Mouse (Mus musculus) limb, embryonic 12.5 days (tissue): ENCODE measurements at regions not wholly inside any gene's neighbourhood (a gene's known extent, or its start where the extent isn't known, plus 50 kb on each side); places are given as distances from the start of the nearest gene placed in this dataset.

ENCODE experiments used
- ATAC-seq: fragments of 200-750 bp; cut with Nextera tagmentation; 2 replicates; pipeline ENCODE4 v1.8.0; 2017; ENCODE audit warnings: low read depth, moderate TSS enrichment; ENCODE audit not compliant: insufficient number of reproducible peaks, insufficient read depth, low FRiP score, low TSS enrichment
- H3K27ac ChIP-seq: fragments of 300-500 bp; sonication (generic); 2 replicates; pipeline ENCODE4 v1.5.1; 2016; ENCODE audit warnings: mild to moderate bottlenecking, moderate library complexity
- H3K27me3 ChIP-seq: fragments of 300-500 bp; sonication (generic); 2 replicates; pipeline ENCODE4 v1.6.1; 2016; ENCODE audit warnings: mild to moderate bottlenecking, moderate library complexity
- H3K36me3 ChIP-seq: fragments of 300-500 bp; sonication (generic); 2 replicates; pipeline ENCODE4 v1.6.1; 2016; ENCODE audit warnings: mild to moderate bottlenecking, moderate library complexity
- H3K4me1 ChIP-seq: fragments of 300-500 bp; sonication (generic); replicated peaks from 2 replicates; pipeline ENCODE4 v1.6.1; 2016
- H3K4me2 ChIP-seq: fragments of 300-500 bp; sonication (generic); 2 replicates; pipeline ENCODE4 v1.6.1; 2016; ENCODE audit warnings: mild to moderate bottlenecking, moderate library complexity
- H3K4me3 ChIP-seq: fragments of 300-500 bp; sonication (generic); replicated peaks from 2 replicates; pipeline ENCODE4 v1.5.1; 2016; ENCODE audit warnings: mild to moderate bottlenecking
- H3K9ac ChIP-seq: fragments of 300-500 bp; sonication (generic); replicated peaks from 2 replicates; pipeline ENCODE4 v1.6.1; 2016; ENCODE audit warnings: mild to moderate bottlenecking, moderate library complexity
- H3K9me3 ChIP-seq: fragments of 300-500 bp; sonication (generic); 2 replicates; pipeline ENCODE4 v1.6.1; 2016; ENCODE audit warnings: mild to moderate bottlenecking, moderate library complexity
- WGBS: fragments of 180-500 bp; shearing (Covaris S2); methylation state at CpG from one replicate; pipeline ENCODE4 v1.1.7; 2016; 5-methylcytosine and 5-hydroxymethylcytosine counted together

- H3K27ac ChIP-seq = no peak overlapping the region
- H3K4me2 ChIP-seq = no peak overlapping the region
- no peak for ATAC-seq
- H3K9ac ChIP-seq = no peak overlapping the region
- H3K4me3 ChIP-seq = no peak overlapping the region
- H3K27me3 ChIP-seq = no peaks in the 10 kb centered on the region
- WGBS = 95% methylated on average over 6 of the region's 6 CpGs
- H3K36me3 ChIP-seq = no peaks in the 10 kb centered on the region
- H3K9me3 ChIP-seq = no peaks in the 10 kb centered on the region
- no peaks in the 10 kb centered on the region for H3K4me1 ChIP-seq
These were observed 208.4 kb upstream of the Fam241a start for GRCm38 (mm10) chr3:128104516-128104915.

GRCm38 (mm10) chr3:128093046-128093445, 196.9 kb upstream of the Fam241a start:
- no peaks in the 10 kb centered on the region for H3K27me3 ChIP-seq
- H3K36me3 ChIP-seq = no peaks in the 10 kb centered on the region
- H3K9me3 ChIP-seq = no peaks in the 10 kb centered on the region
- H3K4me1 ChIP-seq = no peaks in the 10 kb centered on the region
- H3K4me3 ChIP-seq = no peak overlapping the region
- no peak overlapping the region for H3K27ac ChIP-seq
- no peak overlapping the region for H3K9ac ChIP-seq
- ATAC-seq = no peak
- no peak overlapping the region for H3K4me2 ChIP-seq

GRCm38 (mm10) chr3:128088207-128088606, 192.1 kb upstream of the Fam241a start:
- WGBS = 53% methylated on average over 4 of the region's 4 CpGs
- no peaks in the 10 kb centered on the region for H3K9me3 ChIP-seq
- H3K4me3 ChIP-seq = no peak overlapping the region
- no peaks in the 10 kb centered on the region for H3K36me3 ChIP-seq
- H3K27ac ChIP-seq = no peak overlapping the region
- no peaks in the 10 kb centered on the region; the same call in 1 of the 2 replicates for H3K27me3 ChIP-seq
- no peak overlapping the region for H3K9ac ChIP-seq
- no peak overlapping the region for H3K4me2 ChIP-seq
- ATAC-seq = peak; percentile 73; the same call in 1 of the 2 replicates
- H3K4me1 ChIP-seq = no peaks in the 10 kb centered on the region

DNA sequence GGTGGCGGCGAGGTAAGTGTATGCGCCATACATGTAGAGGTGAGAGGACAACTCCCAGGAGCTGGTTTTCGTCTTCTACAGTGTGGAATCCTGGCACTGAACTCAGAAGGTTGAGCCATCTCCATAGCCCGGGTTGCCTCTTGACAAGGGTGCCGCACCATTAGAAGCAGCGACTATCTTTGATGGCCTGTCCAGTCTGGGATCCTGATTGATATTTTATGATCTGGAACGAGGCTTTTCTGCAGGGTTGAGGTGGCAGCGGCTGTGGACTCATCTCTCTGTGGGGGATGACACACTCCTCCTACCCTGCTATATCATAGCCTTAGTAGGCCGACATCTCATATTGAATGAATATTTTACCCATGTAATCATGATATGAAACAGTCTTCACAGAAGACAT, 191.0 kb upstream of the Fam241a start:
- Histone ChIP-seq H3K4me2 (no peak overlapping the region), H3K4me1 (no peaks in the 10 kb centered on the region), H3K36me3 (no peaks in the 10 kb centered on the region), H3K9ac (no peak overlapping the region), H3K4me3 (no peak overlapping the region), H3K27me3 (no peaks in the 10 kb centered on the region; the same call in 1 of the 2 replicates), H3K27ac (no peak overlapping the region), H3K9me3 (no peaks in the 10 kb centered on the region)
- WGBS = 76% methylated on average over 10 of the region's 10 CpGs
- ATAC-seq = no peak

- 87% methylated on average over 6 of the region's 6 CpGs for WGBS
- no peak overlapping the region for H3K27ac ChIP-seq
- no peak overlapping the region for H3K9ac ChIP-seq
- ATAC-seq = no peak
- no peak overlapping the region for H3K4me2 ChIP-seq
- no peaks in the 10 kb centered on the region for H3K36me3 ChIP-seq
- no peak overlapping the region for H3K4me3 ChIP-seq
- H3K9me3 ChIP-seq = no peaks in the 10 kb centered on the region
- no peaks in the 10 kb centered on the region; the same call in 1 of the 2 replicates for H3K27me3 ChIP-seq
- H3K4me1 ChIP-seq = no peaks in the 10 kb centered on the region
These were observed 186.3 kb upstream of the Fam241a start for GRCm38 (mm10) chr3:128082463-128082862.

- Histone ChIP-seq H3K27me3 (no peaks in the 10 kb centered on the region), H3K4me3 (no peak overlapping the region), H3K9me3 (no peaks in the 10 kb centered on the region), H3K4me1 (no peaks in the 10 kb centered on the region), H3K36me3 (no peaks in the 10 kb centered on the region), H3K4me2 (no peak overlapping the region), H3K9ac (no peak overlapping the region), H3K27ac (no peak overlapping the region)
- 63% methylated on average over 1 of the region's 1 CpGs for WGBS
- ATAC-seq = no peak
These were observed 185.3 kb upstream of the Fam241a start for GRCm38 (mm10) chr3:128081430-128081829.

- 83% methylated on average over 4 of the region's 4 CpGs for WGBS
- Histone ChIP-seq H3K9me3 (no peaks in the 10 kb centered on the region), H3K36me3 (no peaks in the 10 kb centered on the region), H3K9ac (no peak overlapping the region), H3K4me1 (no peaks in the 10 kb centered on the region), H3K4me2 (no peak overlapping the region), H3K4me3 (no peak overlapping the region), H3K27ac (no peak overlapping the region), H3K27me3 (no peaks in the 10 kb centered on the region)
- no peak for ATAC-seq
These were observed 171.7 kb upstream of the Fam241a start for GRCm38 (mm10) chr3:128067861-128068260.

DNA sequence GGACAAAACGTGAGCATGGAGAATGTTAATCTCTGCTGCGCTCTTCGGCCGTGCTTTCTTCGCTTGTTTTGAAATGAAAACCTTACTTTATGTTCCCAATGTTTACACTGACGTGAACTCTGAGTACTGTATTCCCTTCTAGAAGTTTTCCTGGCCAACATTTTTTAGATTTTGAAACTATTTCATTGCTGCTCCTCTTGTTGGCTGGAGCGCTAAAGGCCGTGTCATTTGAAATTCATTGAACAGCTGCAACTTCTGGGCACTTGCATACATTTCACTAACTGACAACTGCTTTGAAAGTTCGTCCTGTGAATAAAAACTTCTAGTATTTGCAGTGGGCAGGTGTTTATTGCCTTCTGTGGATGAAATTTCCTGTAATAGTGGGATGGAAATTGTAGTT, 157.9 kb upstream of the Fam241a start:
- Histone ChIP-seq H3K4me3 (no peak overlapping the region), H3K4me2 (no peak overlapping the region), H3K9ac (no peak overlapping the region), H3K27ac (no peak overlapping the region), H3K9me3 (no peaks in the 10 kb centered on the region), H3K36me3 (no peaks in the 10 kb centered on the region), H3K4me1 (no peaks in the 10 kb centered on the region), H3K27me3 (no peaks in the 10 kb centered on the region)
- 76% methylated on average over 9 of the region's 9 CpGs for WGBS
- ATAC-seq = no peak

DNA sequence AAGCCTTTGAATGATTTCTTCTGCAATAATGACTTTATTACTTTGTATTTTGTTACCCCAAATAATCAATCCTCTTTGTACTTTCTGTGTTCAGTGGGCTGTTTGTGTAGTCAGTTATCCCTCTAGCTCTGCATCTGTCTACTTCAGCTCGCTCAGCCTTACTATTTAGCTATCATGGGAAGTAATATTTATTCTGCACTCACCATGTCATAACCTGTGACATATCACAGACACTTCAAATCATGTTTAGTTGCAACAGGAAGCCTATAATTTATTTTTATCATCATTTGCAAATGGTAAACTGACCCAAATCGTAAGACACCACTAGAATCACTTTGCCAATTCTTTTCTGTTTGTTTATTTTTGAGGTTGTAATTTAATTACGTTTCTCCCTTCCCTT, 147.6 kb upstream of the Fam241a start:
- 79% methylated on average over 3 of the region's 3 CpGs for WGBS
- no peaks in the 10 kb centered on the region for H3K36me3 ChIP-seq
- peaks cover 12% of the 10 kb centered on the region for H3K4me1 ChIP-seq
- no peak overlapping the region for H3K9ac ChIP-seq
- H3K4me2 ChIP-seq = no peak overlapping the region
- H3K27ac ChIP-seq = no peak overlapping the region
- H3K27me3 ChIP-seq = no peaks in the 10 kb centered on the region
- no peak overlapping the region for H3K4me3 ChIP-seq
- H3K9me3 ChIP-seq = no peaks in the 10 kb centered on the region
- ATAC-seq = no peak

GRCm38 (mm10) chr3:128040407-128041115, 144.4 kb upstream of the Fam241a start:
- Histone ChIP-seq H3K27me3 (no peaks in the 10 kb centered on the region), H3K4me2 (no peak overlapping the region), H3K27ac (peak overlapping the region; percentile 29; the same call in 1 of the 2 replicates), H3K4me1 (peaks cover 13% of the 10 kb centered on the region), H3K4me3 (no peak overlapping the region), H3K9me3 (no peaks in the 10 kb centered on the region), H3K36me3 (no peaks in the 10 kb centered on the region), H3K9ac (no peak overlapping the region)
- 53% methylated on average over 12 of the region's 12 CpGs for WGBS
- 0 out of 2 replicates have a peak, but pooled peaks have one; percentile 48 for ATAC-seq

DNA sequence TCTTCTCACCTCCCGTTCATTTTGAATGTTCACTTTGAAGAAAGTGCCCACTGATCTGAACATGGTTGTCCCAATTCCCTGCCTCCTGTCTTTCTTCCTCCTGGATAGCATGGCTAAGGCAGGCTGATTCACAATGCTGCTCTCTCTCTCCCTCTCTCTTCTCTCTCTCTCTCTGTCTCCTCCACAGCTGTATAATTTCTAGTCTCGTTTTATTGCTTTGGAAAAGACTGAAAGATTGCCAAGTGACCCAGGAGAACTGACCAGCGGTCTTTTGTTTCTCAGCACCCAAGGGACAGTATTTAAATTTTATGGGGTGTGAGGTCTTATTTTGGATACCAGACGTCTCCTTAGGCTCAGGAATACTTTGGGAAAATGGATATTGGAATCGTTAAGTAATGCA, 143.1 kb upstream of the Fam241a start:
- no peak overlapping the region for H3K4me3 ChIP-seq
- H3K36me3 ChIP-seq = no peaks in the 10 kb centered on the region
- no peak overlapping the region for H3K4me2 ChIP-seq
- H3K27me3 ChIP-seq = no peaks in the 10 kb centered on the region
- H3K4me1 ChIP-seq = peaks cover 13% of the 10 kb centered on the region
- no peaks in the 10 kb centered on the region for H3K9me3 ChIP-seq
- no peak for ATAC-seq
- H3K27ac ChIP-seq = no peak overlapping the region
- 26% methylated on average over 5 of the region's 5 CpGs for whole genome bisulfite sequencing
- H3K9ac ChIP-seq = no peak overlapping the region

DNA sequence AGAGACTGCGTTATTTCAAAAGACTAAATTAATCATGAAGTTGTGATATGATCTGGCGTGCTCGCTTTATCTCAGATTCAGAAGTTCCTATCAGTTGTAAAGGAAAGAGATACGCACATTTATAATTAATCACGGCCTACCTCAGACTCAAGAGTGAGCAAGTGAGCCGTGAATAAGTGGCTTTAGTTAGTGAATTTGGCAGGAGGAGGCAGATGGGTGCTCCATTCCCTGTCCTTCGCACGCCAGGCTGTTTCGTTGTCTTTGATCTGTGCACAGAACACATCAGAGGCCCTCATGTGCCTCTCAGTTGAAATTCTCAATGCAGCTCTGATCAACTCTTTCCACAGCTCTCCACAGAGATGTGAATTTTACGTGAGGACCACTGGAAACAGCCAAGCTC, 140.4 kb upstream of the Fam241a start:
- no peaks in the 10 kb centered on the region for H3K36me3 ChIP-seq
- no peaks in the 10 kb centered on the region for H3K27me3 ChIP-seq
- no peak overlapping the region for H3K4me2 ChIP-seq
- 73% methylated on average over 10 of the region's 10 CpGs for WGBS
- no peak overlapping the region for H3K4me3 ChIP-seq
- ATAC-seq = no peak
- no peaks in the 10 kb centered on the region for H3K9me3 ChIP-seq
- H3K27ac ChIP-seq = no peak overlapping the region
- no peak overlapping the region for H3K9ac ChIP-seq
- peaks cover 13% of the 10 kb centered on the region for H3K4me1 ChIP-seq
